Mouse (Mus musculus): ENCODE results near the gene Spaca4.

- no peak for TF ChIP-seq CTCF (IDR thresholded peaks at IDR 0.05; ENCODE audit: extremely low read depth, insufficient read length, insufficient replicate concordance, low read depth, low read length)
- no peak for TF ChIP-seq POLR2A (IDR thresholded peaks at IDR 0.05; ENCODE audit: low read depth, low read length)
These were observed 15.0 kb downstream of the Spaca4 start for GRCm38 (mm10) chr7:45710477-45711191.

Measured in small intestine, adult 2 months (tissue).